Comparison of ENCODE assay signal across 8 mouse cellular contexts in the genomic region with DNA sequence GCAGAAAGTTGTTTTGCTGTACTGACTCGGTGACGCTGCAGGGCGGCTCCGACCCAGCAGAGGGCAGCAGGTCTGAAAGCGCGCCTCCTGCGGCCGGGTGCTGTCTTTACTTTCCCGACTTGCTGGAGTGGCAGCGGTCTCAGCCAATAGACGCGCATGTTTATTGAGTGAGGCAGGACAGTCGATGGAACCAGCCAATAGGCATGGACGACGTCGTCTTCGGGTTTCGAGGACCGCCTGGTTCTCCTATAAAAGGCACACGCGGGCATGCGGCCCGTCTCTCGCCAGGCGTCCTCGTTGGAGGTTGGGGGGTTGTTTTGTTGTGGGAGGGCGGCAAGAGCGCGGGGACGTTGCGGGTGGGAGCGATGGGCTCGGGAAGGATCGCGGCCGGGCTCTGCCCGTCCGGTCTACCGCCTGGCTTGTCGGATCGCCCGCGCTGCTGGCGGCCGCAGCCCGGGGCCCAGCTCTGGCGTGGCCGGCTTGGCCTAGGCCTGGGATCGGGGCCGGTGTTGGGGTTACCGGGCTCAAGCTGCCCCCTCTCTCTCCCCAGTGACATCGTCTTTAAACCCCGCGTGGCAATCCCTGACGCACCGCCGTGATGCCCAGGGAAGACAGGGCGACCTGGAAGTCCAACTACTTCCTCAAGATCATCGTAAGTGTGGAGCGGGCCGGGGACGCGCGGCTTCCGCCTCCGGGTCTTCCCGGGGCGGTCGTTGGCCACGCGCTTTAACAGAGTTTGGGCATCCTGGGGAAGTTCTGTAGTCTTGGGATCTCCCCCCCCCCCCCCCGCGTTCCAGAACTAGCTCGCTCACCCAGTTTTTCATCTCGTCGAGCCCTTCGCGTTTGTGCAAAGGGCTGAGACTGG. TPM values are rescaled to one million over a fixed set of nuclear protein-coding genes. Genes with fewer than 3 reads are reported as not detected.
DNase-seq lines count a peak whose midpoint lies in the region; ATAC-seq and TF ChIP-seq lines count a peak whose summit lies in the region.

A gene (plus strand): TSS at position 231 of the 865 bp plus-strand sequence.

- peak; percentile 10; the same call in 1 of the 2 replicates for TF ChIP-seq EP300 in lung, postnatal 0 days (IDR thresholded peaks at IDR 0.05)

- H3K9me3 ChIP-seq in hindbrain, embryonic 10.5 days: no peaks in the 10 kb centered on the region
- no peaks in the 10 kb centered on the region for H3K9me3 ChIP-seq in lung, postnatal 0 days (ENCODE audit: low read length)

- H3K4me2 ChIP-seq in lung, postnatal 0 days (replicated peaks; ENCODE audit: low read depth, low read length): peak within 1 kb of the TSS; percentile 69

- peak; percentile 99 for TF ChIP-seq CTCF in lung, postnatal 0 days (IDR thresholded peaks at IDR 0.05)

- H3K9ac ChIP-seq in lung, postnatal 0 days (replicated peaks; ENCODE audit: low read depth): peak within 1 kb of the TSS; percentile 90

- peak; percentile 99 for ATAC-seq in frontal cortex, adult (ENCODE audit: low TSS enrichment)
- ATAC-seq in lung, postnatal 0 days: peak; percentile 99

- H3K4me1 ChIP-seq in hindbrain, embryonic 10.5 days (replicated peaks): peaks cover 39% of the 10 kb centered on the region
- peaks cover 10% of the 10 kb centered on the region for H3K4me1 ChIP-seq in lung, postnatal 0 days (ENCODE audit: insufficient read depth, low read depth, low read length)

- H3K27me3 ChIP-seq in hindbrain, embryonic 10.5 days (ENCODE audit: insufficient read depth, poor library complexity, severe bottlenecking): no peaks in the 10 kb centered on the region
- no peaks in the 10 kb centered on the region for H3K27me3 ChIP-seq in lung, postnatal 0 days (replicated peaks; ENCODE audit: insufficient read depth, low read length)

- H3K4me3 ChIP-seq in hindbrain, embryonic 10.5 days: peak within 1 kb of the TSS; percentile 96
- H3K4me3 ChIP-seq in lung, postnatal 0 days (ENCODE audit: low read depth, low read length): peak within 1 kb of the TSS; percentile 77

- peaks cover 41% of the 10 kb centered on the region for H3K36me3 ChIP-seq in hindbrain, embryonic 10.5 days
- peaks cover 5% of the 10 kb centered on the region; the same call in 1 of the 2 replicates for H3K36me3 ChIP-seq in lung, postnatal 0 days (ENCODE audit: insufficient read depth, low read length)

- peak; percentile 98 for DNase-seq in MN1 (ENCODE audit: low spot score)
- peak; percentile 100 for DNase-seq in cerebellum, adult 9-10 months
- peak; percentile 99 for DNase-seq in hindbrain, embryonic 10.5 days (ENCODE audit: low spot score)
- DNase-seq in layer of hippocampus, adult 9-11 months: peak; percentile 99
- peak; percentile 98 for DNase-seq in lung, postnatal 0 days (ENCODE audit: low spot score)
- DNase-seq in ovary, postnatal 14 days (ENCODE audit: low spot score): peak; percentile 100
- peak; percentile 99 for DNase-seq in thymus, postnatal 14 days

- H3K27ac ChIP-seq in hindbrain, embryonic 10.5 days: peak within 1 kb of the TSS; percentile 98
- H3K27ac ChIP-seq in lung, postnatal 0 days (ENCODE audit: low read length): peak within 1 kb of the TSS; percentile 91

- WGBS in hindbrain, embryonic 10.5 days: under 1% methylated on average over 78 of the region's 78 CpGs
- under 1% methylated on average over 60 of the region's 78 CpGs for WGBS in lung, postnatal 0 days

RNA-seq across cellular contexts. Expression of the gene that starts here (rescaled TPM):
- 1,124 and 1,374 TPM in 2 replicates for polyA plus RNA-seq in hindbrain, embryonic 10.5 days (2016; fragmentation: Nextera tagmentation; extraction: Ambion mirVana)
- polyA plus RNA-seq in lung, postnatal 0 days (2015; fragmentation: Nextera tagmentation; extraction: Ambion mirVana): 937 and 987 TPM in 2 replicates

Comparison
In these comparisons a context has a peak if more than half of its experiments do, and no peak if none do; other contexts are left out.
1. Peak in every context shown above with its lines: DNase-seq, ATAC-seq, H3K4me3 ChIP-seq and H3K27ac ChIP-seq.